Mouse (Mus musculus): ENCODE measurements around the gene 6430548M08Rik.

DNA sequence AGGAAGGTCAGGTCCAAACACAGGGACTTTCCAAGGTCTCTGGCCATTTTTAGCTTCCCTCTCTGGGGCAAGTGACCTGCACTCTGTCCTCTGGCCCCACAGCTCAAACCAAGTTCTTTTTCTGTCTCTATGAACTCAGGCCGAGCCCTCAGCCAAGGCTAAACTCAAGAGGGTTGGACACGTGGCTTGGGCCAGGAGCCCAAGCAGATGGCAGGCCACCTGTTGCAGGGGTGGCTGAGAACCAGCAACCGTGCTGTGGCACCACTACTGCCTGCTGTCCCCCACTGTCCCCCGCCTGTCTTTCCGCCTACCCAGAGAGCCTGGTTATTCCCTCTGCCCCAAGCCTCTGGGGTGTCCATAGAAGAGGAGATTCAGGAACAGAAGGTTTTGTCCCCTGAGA lies 100.0 kb downstream of the 6430548M08Rik start:
- no peak for TF ChIP-seq GATA2 (IDR thresholded peaks at IDR 0.05; ENCODE audit: borderline replicate concordance, low read depth, low read length)
- no peak for TF ChIP-seq GATA1 (IDR thresholded peaks at IDR 0.05; ENCODE audit: borderline replicate concordance, low read length)
